27 mouse cellular contexts compared by ENCODE assay signal in genomic region chr2:4777291-4777690, GRCm38 (mm10). TPM values are rescaled to one million over a fixed set of nuclear protein-coding genes. Genes with fewer than 3 reads are reported as not detected.
DNase-seq lines count a peak whose midpoint lies in the region; ATAC-seq lines count a peak whose summit lies in the region.
"Had no signal": no experiment of that assay in that cellular context is flagged by ENCODE, and none has a peak within 500 bp of the region (broad histone marks: within the 10 kb centered on the region; RNA-seq: fewer than 3 reads in every experiment).

No protein-coding gene starts in this region.

- H3K4me1 ChIP-seq in intestine, embryonic 16.5 days (ENCODE audit: control insufficient read depth, insufficient read depth, low read length): no peaks in the 10 kb centered on the region
- no peaks in the 10 kb centered on the region for H3K4me1 ChIP-seq in intestine, embryonic 15.5 days (replicated peaks)
- H3K4me1 ChIP-seq: embryonic facial prominence, embryonic 12.5 days; forebrain, embryonic 15.5 days; hindbrain, embryonic 10.5 days; limb, embryonic 10.5 days; megakaryocyte, embryonic 14.5 days had no signal

- no peak overlapping the region for H3K4me2 ChIP-seq in intestine, embryonic 16.5 days (ENCODE audit: low read depth, low read length)
- no peak overlapping the region for H3K4me2 ChIP-seq in intestine, embryonic 15.5 days (replicated peaks)
- H3K4me2 ChIP-seq: embryonic facial prominence, embryonic 12.5 days; forebrain, embryonic 15.5 days; neural tube, embryonic 15.5 days had no signal

- ATAC-seq in intestine, embryonic 16.5 days: peak; percentile 36; the same call in 1 of the 2 replicates
- ATAC-seq in intestine, embryonic 15.5 days: no peak; the same call in 1 of the 2 replicates
- ATAC-seq: activated CD4-positive, CD25-positive, alpha-beta regulatory T cell, adult 4 months; forebrain, embryonic 15.5 days; midbrain, embryonic 16.5 days had no signal

- H3K4me3 ChIP-seq in intestine, embryonic 16.5 days (ENCODE audit: low read length): no peak overlapping the region
- no peak overlapping the region for H3K4me3 ChIP-seq in intestine, embryonic 15.5 days (replicated peaks)
- H3K4me3 ChIP-seq: embryonic facial prominence, embryonic 12.5 days; erythroblast, embryonic 14.5 days; forebrain, embryonic 15.5 days; hindbrain, embryonic 10.5 days; limb, embryonic 10.5 days; megakaryocyte, embryonic 14.5 days; neural tube, embryonic 15.5 days had no signal

- no peak overlapping the region for H3K27ac ChIP-seq in intestine, embryonic 16.5 days (ENCODE audit: low read length)
- no peak overlapping the region for H3K27ac ChIP-seq in intestine, embryonic 15.5 days
- H3K27ac ChIP-seq: embryonic facial prominence, embryonic 12.5 days; forebrain, embryonic 15.5 days; hindbrain, embryonic 10.5 days; limb, embryonic 10.5 days; liver, embryonic 14.5 days; neural tube, embryonic 15.5 days had no signal

- no peaks in the 10 kb centered on the region for H3K36me3 ChIP-seq in intestine, embryonic 16.5 days (ENCODE audit: control insufficient read depth, insufficient read depth, low read length)
- H3K36me3 ChIP-seq in intestine, embryonic 15.5 days: no peaks in the 10 kb centered on the region
- H3K36me3 ChIP-seq: embryonic facial prominence, embryonic 12.5 days; forebrain, embryonic 15.5 days; G1E; hindbrain, embryonic 10.5 days; limb, embryonic 10.5 days; neural tube, embryonic 15.5 days had no signal

- H3K9me3 ChIP-seq in intestine, embryonic 16.5 days (ENCODE audit: control insufficient read depth, low read length): no peaks in the 10 kb centered on the region
- H3K9me3 ChIP-seq in intestine, embryonic 15.5 days: no peaks in the 10 kb centered on the region
- H3K9me3 ChIP-seq: embryonic facial prominence, embryonic 12.5 days; forebrain, embryonic 15.5 days; G1E; hindbrain, embryonic 10.5 days; limb, embryonic 10.5 days; megakaryocyte, embryonic 14.5 days; neural tube, embryonic 15.5 days had no signal

- H3K9ac ChIP-seq in intestine, embryonic 16.5 days (ENCODE audit: low read depth, low read length): no peak overlapping the region
- H3K9ac ChIP-seq in intestine, embryonic 15.5 days: no peak overlapping the region
- H3K9ac ChIP-seq: embryonic facial prominence, embryonic 12.5 days; forebrain, embryonic 15.5 days; liver, embryonic 14.5 days; neural tube, embryonic 15.5 days had no signal

- peak; percentile 46 for DNase-seq in heart, adult 11 months
- DNase-seq in heart, adult 8-10 months (ENCODE audit: low spot score): no peak
- DNase-seq in 416B (ENCODE audit: low read depth): peak; percentile 3
- DNase-seq in lung, postnatal 14 days: peak; percentile 12
- DNase-seq in thymus, adult 18-20 months: no peak
- no peak for DNase-seq in left cerebral cortex, adult 9 months (ENCODE audit: low spot score in 2 of 2)
- DNase-seq: adrenal gland, postnatal 10 days; cerebellum, adult 9-10 months; gastrocnemius, postnatal 25 days; kidney, adult 9 months; kidney, postnatal 25 days; right cerebral cortex, postnatal 14 days; spleen, adult 18-20 months; thymus, postnatal 4 days had no signal

- H3K27me3 ChIP-seq in intestine, embryonic 16.5 days (replicated peaks; ENCODE audit: control insufficient read depth, insufficient read depth, low read length): no peaks in the 10 kb centered on the region
- H3K27me3 ChIP-seq in intestine, embryonic 15.5 days (replicated peaks): no peaks in the 10 kb centered on the region
- H3K27me3 ChIP-seq: embryonic facial prominence, embryonic 12.5 days; forebrain, embryonic 15.5 days; neural tube, embryonic 15.5 days had no signal

- 87% methylated on average over 8 of the region's 8 CpGs for WGBS in intestine, embryonic 16.5 days
- 85% methylated on average over 8 of the region's 8 CpGs for WGBS in intestine, embryonic 15.5 days

RNA-seq across cellular contexts. Expression of gene Bend7, which starts 59.7 kb away (rescaled TPM):
- 1 to 10 TPM; 4.7 to 5.7 (median 5.3) TPM for total RNA-seq in heart, adult 8-10 months (2022)
- 6.3 and 7.1 TPM in 2 replicates for polyA plus RNA-seq in intestine, embryonic 16.5 days (2015; fragmentation: Nextera tagmentation; extraction: Ambion mirVana)
- polyA plus RNA-seq in intestine, embryonic 15.5 days (2015; fragmentation: Nextera tagmentation; extraction: Ambion mirVana): 6.5 and 7.1 TPM in 2 replicates
- polyA plus RNA-seq: activated CD4-positive, CD25-positive, alpha-beta regulatory T cell, adult 4 months; erythroblast, embryonic 14.5 days; G1E had no signal

Comparison
In these comparisons a context has a peak if more than half of its experiments do, and no peak if none do; other contexts are left out.
1. DNase-seq: peak in heart, adult 11 months (single experiment), 416B (single experiment) and lung, postnatal 14 days (single experiment); none in heart, adult 8-10 months (single experiment), thymus, adult 18-20 months (0 of 2) and left cerebral cortex, adult 9 months (0 of 2).